Mouse (Mus musculus) T-helper 2 cell (primary cell): ENCODE data around the gene Camkmt.

Experiments used
- in situ Hi-C: fragments of 300-600 bp; cut with MboI, MseI; formaldehyde crosslinking; loops from one replicate; pipeline ENCODE4 v1.15.1; 2025; ENCODE audit warnings: high pct_unique_total_duplicates

Gene Camkmt

DNA sequence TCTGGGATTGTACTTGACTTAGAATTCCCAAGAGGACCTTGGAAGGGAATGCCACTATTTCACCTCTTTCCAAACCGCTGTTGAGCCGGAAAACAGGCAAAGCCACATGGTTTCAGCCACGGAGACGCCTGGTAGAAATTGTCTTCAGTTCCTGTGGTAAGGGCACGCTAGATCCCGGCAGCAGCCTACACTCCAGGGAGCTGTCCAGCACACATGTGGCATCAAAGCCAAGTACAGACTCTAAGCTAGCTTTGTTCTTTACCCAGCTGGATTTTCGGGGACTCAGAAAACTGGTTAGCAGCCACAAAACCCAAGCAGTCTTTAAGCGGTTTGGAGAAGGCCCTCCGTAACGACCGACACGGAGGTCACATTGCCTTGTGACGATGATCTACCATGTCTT, 281.7 kb downstream of the Camkmt start:
- in situ Hi-C loops = no loop called here

GRCm38 (mm10) chr17:85372523-85372922, 282.2 kb downstream of the Camkmt start:
- in situ Hi-C loops = no loop called here

DNA sequence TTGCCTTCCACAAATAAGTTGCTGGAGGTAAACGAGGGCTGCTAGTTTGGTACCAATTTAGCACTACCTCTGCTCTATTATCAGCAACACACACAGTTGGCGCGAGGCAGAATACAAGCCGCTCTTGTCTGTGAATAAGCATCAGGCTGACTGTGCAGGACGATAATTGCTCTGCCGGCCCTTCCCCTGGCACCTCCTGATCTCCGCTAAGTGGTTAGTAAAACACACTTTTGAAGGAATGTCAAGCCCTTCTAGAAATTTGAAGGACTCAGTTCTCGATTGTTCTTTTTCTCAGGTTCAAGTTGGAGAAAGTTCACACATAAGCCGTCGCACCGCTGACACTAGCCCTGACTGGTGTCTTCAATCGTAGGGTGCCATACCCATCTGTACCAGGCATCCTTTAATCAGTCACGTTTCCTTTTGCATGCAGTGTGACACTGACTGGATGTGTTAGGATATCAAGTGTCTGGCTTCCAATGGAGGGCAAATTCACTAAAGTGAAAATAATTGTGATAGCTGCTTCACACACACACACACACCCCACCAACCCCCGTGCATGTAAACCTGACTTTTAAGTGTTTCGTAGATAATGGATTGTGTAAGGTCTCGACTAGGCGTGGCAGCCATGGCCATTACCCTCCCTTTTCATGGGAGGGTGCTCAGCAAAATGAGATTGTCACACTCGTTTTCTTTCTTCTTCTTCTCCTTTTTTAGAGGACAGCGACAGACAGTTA, 283.9 kb downstream of the Camkmt start:
- in situ Hi-C loops = no loop called here

DNA sequence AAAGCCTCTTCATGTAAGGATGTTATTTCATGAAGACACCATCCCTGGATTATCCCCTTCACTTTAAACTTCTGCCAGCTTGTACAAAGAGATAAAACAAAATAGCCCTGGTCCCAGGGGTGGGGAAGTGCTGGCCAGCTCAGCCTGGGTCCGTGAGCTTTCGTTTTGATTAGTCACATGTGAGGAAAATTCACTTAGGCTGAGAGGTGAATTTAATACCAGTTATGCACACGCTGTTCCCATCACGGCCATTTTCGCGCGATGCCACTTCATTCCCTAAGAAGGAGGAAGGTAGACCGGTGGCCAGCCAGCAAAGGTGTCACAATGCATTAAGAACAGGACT, 284.5 kb downstream of the Camkmt start:
- in situ Hi-C loops = no loop called here

GRCm38 (mm10) chr17:85375523-85375922, 285.2 kb downstream of the Camkmt start:
- in situ Hi-C loops = no loop called here

GRCm38 (mm10) chr17:85377496-85377895, 287.1 kb downstream of the Camkmt start:
- in situ Hi-C loops = no loop called here

DNA sequence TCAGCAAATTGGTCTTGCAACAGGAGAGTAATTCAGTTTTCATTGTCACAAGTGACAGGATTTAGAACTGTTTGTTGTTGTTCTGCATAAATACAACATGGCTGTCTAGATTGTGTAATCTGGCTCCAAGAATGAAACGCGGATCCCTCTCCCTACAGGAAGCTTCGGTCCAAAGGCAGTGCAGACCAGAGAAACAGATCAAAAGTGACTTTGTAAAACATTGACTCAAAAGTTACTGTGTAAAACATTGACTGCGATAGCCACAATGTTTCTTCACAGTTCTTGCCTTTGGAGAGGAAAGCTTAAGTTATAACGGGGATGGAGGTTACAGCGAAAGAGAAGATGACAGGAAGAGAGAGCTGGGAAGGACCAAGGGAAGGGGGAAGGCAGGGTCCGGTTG, 288.7 kb downstream of the Camkmt start:
- in situ Hi-C loops = no loop called here

GRCm38 (mm10) chr17:85381578-85382223, 291.3 kb downstream of the Camkmt start:
- in situ Hi-C loops = no loop called here

DNA sequence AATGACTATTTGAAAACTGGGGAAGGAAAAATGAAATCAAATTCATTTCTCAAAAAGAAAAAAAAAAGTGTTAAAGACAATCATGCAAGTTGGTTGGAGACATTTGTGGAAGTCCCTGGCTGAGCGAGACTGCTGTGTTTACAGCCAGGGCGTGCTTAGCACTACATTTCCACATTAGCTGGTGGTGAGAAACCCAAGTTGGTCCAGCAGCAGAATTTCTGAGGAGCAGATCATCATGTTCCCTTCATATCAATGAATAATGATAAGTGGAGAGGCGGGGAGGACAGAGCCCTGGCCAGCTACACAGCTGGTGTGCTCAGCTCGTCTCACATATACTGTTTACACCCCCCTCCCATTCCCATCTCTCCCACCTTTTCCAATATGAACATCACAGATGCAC, 292.0 kb downstream of the Camkmt start:
- in situ Hi-C loops = no loop called here

GRCm38 (mm10) chr17:85382906-85383305, 292.6 kb downstream of the Camkmt start:
- in situ Hi-C loops = no loop called here

- in situ Hi-C loops = no loop called here
Observed at GRCm38 (mm10) chr17:85393091-85393890, 302.9 kb downstream of the Camkmt start.

DNA sequence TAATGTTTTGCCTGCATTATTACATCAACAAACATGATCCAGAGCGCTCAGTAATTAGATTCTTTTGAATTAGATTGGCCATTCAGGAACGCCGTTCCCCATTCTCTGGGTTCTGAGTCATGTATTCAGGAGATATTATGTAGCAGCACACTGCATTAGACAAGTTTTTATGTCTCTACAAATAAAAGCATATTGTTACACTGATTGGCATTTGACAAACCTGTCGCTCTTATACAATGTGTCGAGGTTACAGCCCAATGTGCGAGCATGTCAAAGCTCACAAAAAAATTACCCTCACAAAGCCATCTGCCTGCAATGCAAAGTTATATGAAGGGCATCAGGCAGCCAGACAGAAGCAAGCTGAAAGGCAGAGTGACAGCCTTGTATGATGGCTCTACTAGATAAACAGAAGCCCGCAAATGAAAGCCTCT, 303.6 kb downstream of the Camkmt start:
- in situ Hi-C loops = no loop called here

DNA sequence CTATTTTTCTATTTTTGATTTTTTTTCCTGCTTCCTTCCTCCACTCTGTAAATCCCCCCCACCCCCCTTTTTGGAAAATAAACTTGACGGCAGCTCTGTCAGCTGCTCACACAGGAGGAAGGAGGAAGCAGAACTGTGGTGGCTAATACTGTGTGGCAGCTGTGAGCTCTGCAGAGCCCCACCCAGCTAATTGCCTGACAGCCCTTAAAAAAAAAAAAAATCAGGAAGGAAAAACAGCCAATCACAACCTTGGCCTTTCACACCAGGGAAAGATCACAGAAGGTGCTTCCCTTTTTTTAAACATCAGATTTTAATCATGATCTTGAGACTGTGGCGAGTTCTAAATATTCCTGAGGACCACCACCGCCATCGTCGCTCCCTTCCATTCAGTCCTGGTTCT, 305.1 kb downstream of the Camkmt start:
- in situ Hi-C loops = no loop called here

DNA sequence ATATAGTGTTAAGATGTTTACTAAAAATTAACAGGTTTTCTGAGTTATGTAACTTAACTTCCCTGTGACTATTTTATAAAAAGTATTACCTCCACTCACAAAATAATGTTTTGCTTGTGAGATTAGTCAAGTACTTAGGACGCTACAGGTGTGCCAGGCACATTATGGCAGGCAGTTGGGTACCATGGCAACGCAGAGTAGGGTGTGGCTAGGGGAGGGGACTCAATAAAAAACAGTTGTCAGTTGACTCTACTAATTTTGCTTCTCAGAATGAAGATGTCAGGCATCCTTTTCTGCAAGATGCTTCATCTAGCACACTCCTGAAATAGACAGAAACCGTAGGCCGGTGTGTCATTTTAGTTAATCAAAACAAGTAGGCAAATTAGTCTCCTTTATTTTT, 310.4 kb downstream of the Camkmt start:
- in situ Hi-C loops = no loop called here

GRCm38 (mm10) chr17:85405161-85405560, 314.8 kb downstream of the Camkmt start:
- in situ Hi-C loops = no loop called here

- in situ Hi-C loops = no loop called here
Observed at GRCm38 (mm10) chr17:85406195-85406594, 315.8 kb downstream of the Camkmt start.

GRCm38 (mm10) chr17:85428831-85429230, 338.5 kb downstream of the Camkmt start:
- in situ Hi-C loops = no loop called here

DNA sequence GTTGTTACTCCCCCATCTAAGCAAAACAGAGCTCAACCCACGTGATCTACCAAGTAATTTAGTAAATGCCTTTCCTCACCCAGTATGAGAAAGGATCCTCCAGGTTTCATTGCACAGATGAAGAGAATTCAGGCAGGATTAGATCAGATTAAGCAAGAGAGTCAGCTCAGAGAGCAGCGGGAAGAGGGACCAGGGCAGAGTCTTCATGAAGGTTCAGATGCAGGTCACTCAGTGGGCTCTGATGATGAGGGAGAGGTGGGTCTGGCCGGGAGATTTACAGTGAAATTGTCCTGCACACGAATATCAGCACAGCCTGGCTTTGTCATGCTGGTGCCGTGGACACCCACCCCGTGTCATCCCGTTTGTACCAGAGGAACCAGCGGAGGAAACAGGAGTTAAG, 342.6 kb downstream of the Camkmt start:
- in situ Hi-C loops = no loop called here

GRCm38 (mm10) chr17:85443036-85443435, 352.7 kb downstream of the Camkmt start:
- in situ Hi-C loops = no loop called here

DNA sequence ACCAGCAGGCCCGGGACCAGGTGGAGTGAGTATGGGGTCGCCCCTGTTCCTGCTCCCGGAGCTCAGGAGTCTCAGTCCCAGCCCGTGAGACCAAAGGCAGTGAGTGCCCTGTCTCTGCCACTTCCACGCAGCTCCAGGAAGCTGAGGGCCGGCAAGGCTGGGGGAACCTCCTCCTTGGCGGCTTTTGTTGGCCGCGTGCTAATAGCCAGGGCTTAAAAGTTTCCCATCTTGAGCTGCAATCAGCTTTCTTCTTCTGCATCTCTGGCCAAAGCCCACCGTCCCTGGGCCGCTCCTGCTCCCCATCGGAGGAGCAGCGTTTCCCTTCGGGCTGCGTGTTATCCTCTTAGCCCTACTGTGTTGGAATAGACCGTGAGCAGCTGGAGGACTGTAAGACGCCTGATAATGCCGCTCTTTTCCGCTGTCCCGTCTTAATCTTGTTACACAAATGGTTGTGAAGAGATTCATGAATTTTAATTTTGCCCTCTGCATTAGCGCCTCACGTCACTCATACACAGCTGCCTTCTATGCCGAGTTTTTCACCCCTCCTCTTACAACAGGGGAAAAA, 364.1 kb downstream of the Camkmt start:
- in situ Hi-C loops = no loop called here

DNA sequence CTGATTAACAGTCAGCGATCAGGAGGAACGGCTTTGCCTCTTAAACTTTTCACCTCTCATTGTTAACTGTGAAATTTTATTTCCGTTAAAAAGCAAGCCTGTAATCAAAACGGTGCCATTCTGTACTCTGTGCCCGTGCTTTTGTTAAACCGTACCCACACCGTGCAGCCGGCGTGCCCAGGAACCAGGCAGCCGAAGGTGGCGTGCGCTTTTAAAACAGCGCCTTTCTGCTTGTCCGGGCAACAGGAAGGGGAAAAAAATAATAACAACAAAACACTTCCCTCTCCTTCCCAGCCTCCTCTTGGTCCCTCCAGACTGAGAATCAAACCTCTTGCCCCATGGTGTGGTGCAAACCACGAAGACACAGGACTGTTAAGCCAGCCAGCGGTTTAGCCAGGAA, 364.7 kb downstream of the Camkmt start:
- in situ Hi-C loops = no loop called here

DNA sequence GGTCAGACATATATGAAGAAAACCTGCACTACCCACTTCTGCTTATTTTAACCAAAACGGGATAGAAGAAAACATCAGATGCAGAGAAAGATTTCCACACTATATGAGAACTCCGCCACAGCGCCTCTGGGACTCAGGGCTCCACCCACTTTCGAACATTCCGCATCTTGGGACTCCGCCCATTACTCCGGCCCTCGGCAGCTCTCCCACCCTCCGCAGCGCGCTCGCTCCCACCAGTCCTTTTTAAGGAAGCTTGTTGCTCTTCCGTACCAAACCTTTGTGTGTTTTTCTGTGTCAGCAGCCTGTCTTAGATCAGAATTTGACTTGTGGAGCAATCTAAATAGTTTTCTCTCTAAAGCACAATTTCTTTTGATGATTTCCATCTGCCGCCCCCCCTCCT, 367.7 kb downstream of the Camkmt start:
- in situ Hi-C loops = no loop called here
